Mouse (Mus musculus): ENCODE data around the gene Gm826. TPM values are rescaled to one million over a fixed set of nuclear protein-coding genes. Genes with fewer than 3 reads are reported as not detected.

Gene Gm826
- polyA plus RNA-seq, 1 experiment from 2014 or later = not detected

- WGBS = 49% methylated on average over 7 of the region's 7 CpGs
- H3K36me3 ChIP-seq (replicated peaks) = no peaks in the 10 kb centered on the region
- no peak for ATAC-seq (replicated peaks)
- no peak overlapping the region for H3K27ac ChIP-seq
- no peak overlapping the region for H3K9ac ChIP-seq
- H3K9me3 ChIP-seq = no peaks in the 10 kb centered on the region
- no peak overlapping the region for H3K4me2 ChIP-seq
- H3K4me1 ChIP-seq = no peaks in the 10 kb centered on the region
- H3K27me3 ChIP-seq (replicated peaks) = no peaks in the 10 kb centered on the region
- no peak overlapping the region for H3K4me3 ChIP-seq
These were observed 14.8 kb upstream of the Gm826 start for GRCm38 (mm10) chr2:160348796-160349195.

- no peaks in the 10 kb centered on the region for H3K9me3 ChIP-seq
- no peak overlapping the region for H3K9ac ChIP-seq
- H3K27ac ChIP-seq = no peak overlapping the region
- H3K27me3 ChIP-seq (replicated peaks) = no peaks in the 10 kb centered on the region
- H3K36me3 ChIP-seq (replicated peaks) = no peaks in the 10 kb centered on the region
- no peak for ATAC-seq (replicated peaks)
- WGBS = 62% methylated on average over 4 of the region's 4 CpGs
- no peak overlapping the region for H3K4me3 ChIP-seq
- no peak overlapping the region for H3K4me2 ChIP-seq
- no peaks in the 10 kb centered on the region for H3K4me1 ChIP-seq
These were observed 14.2 kb upstream of the Gm826 start for GRCm38 (mm10) chr2:160348072-160348604.

DNA sequence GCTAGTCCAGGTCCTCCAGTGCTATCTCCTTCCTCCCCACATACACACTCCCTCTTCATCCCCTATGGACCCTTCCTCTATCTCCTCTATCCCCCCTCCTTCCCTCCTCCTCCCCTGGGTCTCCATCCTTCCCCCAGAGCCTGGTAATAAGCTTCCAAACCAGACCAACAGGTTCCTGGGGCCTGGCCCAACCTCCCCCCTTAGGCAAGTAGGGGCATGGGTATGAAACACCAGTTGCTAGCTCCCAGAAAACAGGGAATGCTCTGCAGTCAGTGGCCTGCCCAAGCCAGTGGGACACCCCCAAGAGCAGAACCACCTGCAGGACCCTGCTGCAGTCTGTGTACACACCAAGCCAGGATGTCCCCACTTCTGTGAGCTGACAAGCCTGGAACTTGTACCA lies 11.7 kb upstream of the Gm826 start:
- H3K27me3 ChIP-seq (replicated peaks) = no peaks in the 10 kb centered on the region
- H3K27ac ChIP-seq = no peak overlapping the region
- no peaks in the 10 kb centered on the region for H3K4me1 ChIP-seq
- H3K9ac ChIP-seq = no peak overlapping the region
- H3K36me3 ChIP-seq (replicated peaks) = no peaks in the 10 kb centered on the region
- H3K4me2 ChIP-seq = no peak overlapping the region
- H3K9me3 ChIP-seq = no peaks in the 10 kb centered on the region
- no peak for ATAC-seq (replicated peaks)
- H3K4me3 ChIP-seq = no peak overlapping the region

DNA sequence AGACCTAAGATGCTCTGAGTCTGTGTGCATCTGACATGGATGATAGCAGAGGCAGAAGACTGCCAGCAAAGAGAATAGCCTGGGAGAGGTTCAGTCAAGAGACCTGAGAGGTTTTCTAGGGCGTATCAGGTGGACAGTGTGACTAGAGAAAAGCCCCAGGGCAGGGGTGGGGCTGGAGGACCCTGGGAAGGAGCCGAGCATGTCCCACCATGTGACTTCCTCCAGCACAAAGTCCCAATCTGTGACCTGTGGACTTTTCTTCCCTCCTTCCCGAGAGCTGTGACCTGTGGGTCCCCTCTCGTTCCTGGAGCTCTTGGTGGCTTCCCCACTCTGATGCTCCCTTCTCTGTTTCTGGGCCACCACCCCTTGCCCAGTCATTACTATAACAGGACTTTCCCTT lies 6.2 kb upstream of the Gm826 start:
- Histone ChIP-seq H3K4me2 (no peak overlapping the region), H3K27ac (no peak overlapping the region), H3K9me3 (no peaks in the 10 kb centered on the region), H3K4me3 (no peak overlapping the region), H3K4me1 (no peaks in the 10 kb centered on the region), H3K27me3 (replicated peaks) (no peaks in the 10 kb centered on the region), H3K9ac (no peak overlapping the region), H3K36me3 (replicated peaks) (no peaks in the 10 kb centered on the region)
- WGBS = 73% methylated on average over 4 of the region's 4 CpGs
- ATAC-seq (replicated peaks) = no peak

- H3K4me1 ChIP-seq = no peaks in the 10 kb centered on the region
- WGBS = 92% methylated on average over 5 of the region's 5 CpGs
- no peak for ATAC-seq (replicated peaks)
These were observed 5.6 kb upstream of the Gm826 start for GRCm38 (mm10) chr2:160339595-160339994.

GRCm38 (mm10) chr2:160336053-160336452 lies 2.1 kb upstream of the Gm826 start:
- no peak for ATAC-seq (replicated peaks)
- Histone ChIP-seq H3K9ac (no peak overlapping the region), H3K4me3 (no peak overlapping the region), H3K27me3 (replicated peaks) (no peaks in the 10 kb centered on the region), H3K36me3 (replicated peaks) (no peaks in the 10 kb centered on the region), H3K4me1 (no peaks in the 10 kb centered on the region), H3K4me2 (no peak overlapping the region), H3K27ac (no peak overlapping the region), H3K9me3 (no peaks in the 10 kb centered on the region)
- WGBS = 73% methylated on average over 2 of the region's 2 CpGs

More at GRCm38 (mm10) chr2:160339595-160339994, 5.6 kb upstream of the Gm826 start:
- Histone ChIP-seq H3K27me3 (replicated peaks) (no peaks in the 10 kb centered on the region), H3K4me3 (no peak overlapping the region), H3K4me2 (no peak overlapping the region), H3K9me3 (no peaks in the 10 kb centered on the region), H3K9ac (no peak overlapping the region), H3K27ac (no peak overlapping the region), H3K36me3 (replicated peaks) (no peaks in the 10 kb centered on the region)

GRCm38 (mm10) chr2:160335043-160335442 lies 1.1 kb upstream of the Gm826 start:
- H3K4me1 ChIP-seq = no peaks in the 10 kb centered on the region
- H3K27me3 ChIP-seq (replicated peaks) = no peaks in the 10 kb centered on the region
- 85% methylated on average over 1 of the region's 1 CpGs for WGBS

GRCm38 (mm10) chr2:160332516-160333325 lies 1.2 kb downstream of the Gm826 start:
- Histone ChIP-seq H3K4me1 (no peaks in the 10 kb centered on the region; the same call in 1 of the 2 replicates), H3K9ac (no peak overlapping the region), H3K4me2 (no peak overlapping the region), H3K4me3 (no peak overlapping the region), H3K36me3 (replicated peaks) (no peaks in the 10 kb centered on the region), H3K27me3 (replicated peaks) (no peaks in the 10 kb centered on the region), H3K9me3 (no peaks in the 10 kb centered on the region), H3K27ac (no peak overlapping the region)
- no peak for ATAC-seq (replicated peaks)
- WGBS = 94% methylated on average over 12 of the region's 12 CpGs

More at GRCm38 (mm10) chr2:160335043-160335442, 1.1 kb upstream of the Gm826 start:
- H3K4me2 ChIP-seq = no peak overlapping the region
- H3K9me3 ChIP-seq = no peaks in the 10 kb centered on the region
- H3K36me3 ChIP-seq (replicated peaks) = no peaks in the 10 kb centered on the region
- ATAC-seq (replicated peaks) = no peak
- H3K4me3 ChIP-seq = no peak overlapping the region
- no peak overlapping the region for H3K27ac ChIP-seq
- H3K9ac ChIP-seq = no peak overlapping the region

- Histone ChIP-seq H3K4me3 (no peak overlapping the region), H3K27ac (no peak overlapping the region), H3K27me3 (replicated peaks) (no peaks in the 10 kb centered on the region), H3K4me2 (no peak overlapping the region), H3K9me3 (no peaks in the 10 kb centered on the region), H3K36me3 (replicated peaks) (no peaks in the 10 kb centered on the region), H3K4me1 (no peaks in the 10 kb centered on the region; the same call in 1 of the 2 replicates), H3K9ac (no peak overlapping the region)
- WGBS = 55% methylated on average over 9 of the region's 9 CpGs
- no peak for ATAC-seq (replicated peaks)
These were observed 5.1 kb downstream of the Gm826 start for GRCm38 (mm10) chr2:160328886-160329285.

- Histone ChIP-seq H3K4me3 (no peak overlapping the region), H3K4me1 (no peaks in the 10 kb centered on the region; the same call in 1 of the 2 replicates), H3K27me3 (replicated peaks) (no peaks in the 10 kb centered on the region), H3K36me3 (replicated peaks) (no peaks in the 10 kb centered on the region), H3K4me2 (no peak overlapping the region), H3K9me3 (no peaks in the 10 kb centered on the region), H3K27ac (no peak overlapping the region), H3K9ac (no peak overlapping the region)
- 91% methylated on average over 4 of the region's 4 CpGs for WGBS
- ATAC-seq (replicated peaks) = no peak
These were observed 6.2 kb downstream of the Gm826 start for GRCm38 (mm10) chr2:160327716-160328115.

- no peak overlapping the region for H3K9ac ChIP-seq
- H3K4me1 ChIP-seq = no peaks in the 10 kb centered on the region; the same call in 1 of the 2 replicates
- H3K4me3 ChIP-seq = no peak overlapping the region
- ATAC-seq (replicated peaks) = no peak
- H3K4me2 ChIP-seq = no peak overlapping the region
- 59% methylated on average over 4 of the region's 4 CpGs for WGBS
- H3K27ac ChIP-seq = no peak overlapping the region
- H3K9me3 ChIP-seq = no peaks in the 10 kb centered on the region
- H3K36me3 ChIP-seq (replicated peaks) = no peaks in the 10 kb centered on the region
- H3K27me3 ChIP-seq (replicated peaks) = no peaks in the 10 kb centered on the region
These were observed 6.8 kb downstream of the Gm826 start for GRCm38 (mm10) chr2:160327167-160327566.

DNA sequence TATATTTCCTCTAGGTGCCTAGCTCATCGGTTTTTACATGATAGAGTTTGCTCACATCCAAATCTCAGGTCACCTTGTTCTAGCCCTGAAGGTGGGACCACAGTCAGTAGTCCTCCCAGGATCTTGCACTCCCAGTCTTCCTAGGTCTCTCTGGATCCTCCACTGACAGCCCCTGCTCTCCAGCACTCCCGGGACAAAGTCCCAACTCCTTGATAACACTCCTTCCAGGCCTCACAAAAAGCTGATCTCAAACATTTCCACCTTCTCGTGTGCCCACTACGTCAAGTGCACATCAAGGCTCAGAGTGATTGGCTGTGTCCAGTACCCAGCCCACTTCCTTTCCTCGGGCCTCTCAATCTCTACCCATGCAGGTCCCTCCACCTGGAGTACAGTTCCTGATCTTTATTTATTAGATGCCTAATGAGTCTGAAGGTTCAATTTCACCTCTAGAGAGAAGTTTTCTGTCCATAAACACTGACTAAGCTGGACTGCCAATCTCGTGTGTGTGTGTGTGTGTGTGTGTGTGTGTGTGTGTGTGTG lies 8.8 kb downstream of the Gm826 start:
- H3K27ac ChIP-seq = no peak overlapping the region
- 89% methylated on average over 6 of the region's 6 CpGs for WGBS
- no peak overlapping the region for H3K9ac ChIP-seq
- no peaks in the 10 kb centered on the region for H3K27me3 ChIP-seq (replicated peaks)
- no peaks in the 10 kb centered on the region; the same call in 1 of the 2 replicates for H3K4me1 ChIP-seq
- H3K36me3 ChIP-seq (replicated peaks) = no peaks in the 10 kb centered on the region
- H3K4me2 ChIP-seq = no peak overlapping the region
- no peak overlapping the region for H3K4me3 ChIP-seq
- no peak for ATAC-seq (replicated peaks)
- no peaks in the 10 kb centered on the region for H3K9me3 ChIP-seq

DNA sequence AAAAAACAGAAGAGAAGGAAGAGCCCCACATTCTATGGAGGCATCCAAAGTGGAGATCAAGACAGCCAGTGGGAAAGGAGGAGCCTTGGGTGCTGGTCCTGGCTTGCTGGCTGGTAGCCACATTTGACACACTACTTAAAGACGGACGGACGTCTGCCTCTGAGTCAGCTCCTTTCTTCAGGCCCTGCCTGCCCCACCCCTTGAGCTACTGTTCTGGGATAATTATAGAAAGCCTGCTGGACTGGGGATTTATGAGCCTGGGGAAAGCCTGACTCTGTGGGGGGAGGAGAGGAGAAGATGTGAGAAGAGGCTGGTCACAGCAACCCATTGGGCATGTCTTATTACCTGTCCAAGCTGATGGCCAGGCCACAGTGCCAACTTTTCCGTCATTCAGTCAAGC lies 12.1 kb downstream of the Gm826 start:
- H3K9me3 ChIP-seq = no peaks in the 10 kb centered on the region
- H3K4me2 ChIP-seq = no peak overlapping the region
- H3K4me3 ChIP-seq = no peak overlapping the region
- WGBS = 54% methylated on average over 4 of the region's 4 CpGs
- no peak overlapping the region for H3K9ac ChIP-seq
- H3K27me3 ChIP-seq (replicated peaks) = no peaks in the 10 kb centered on the region
- no peaks in the 10 kb centered on the region for H3K4me1 ChIP-seq
- H3K36me3 ChIP-seq (replicated peaks) = no peaks in the 10 kb centered on the region
- ATAC-seq (replicated peaks) = no peak
- no peak overlapping the region for H3K27ac ChIP-seq

Measured in midbrain, embryonic 15.5 days (tissue).